Mouse (Mus musculus): ENCODE data around the gene Ceacam3.
"Not testable (repeated sequence)": the region's sequence is repeated elsewhere in the genome, so short reads cannot be mapped to it uniquely, and the experiment has no call there.

- TF ChIP-seq CTCF (conservative IDR thresholded peaks at IDR 0.05 in 1 of 2, IDR thresholded peaks at IDR 0.05 in 1 of 2; ENCODE audit: low read depth in 2 of 2, low read length in 2 of 2); ELF1 (IDR thresholded peaks at IDR 0.05; ENCODE audit: low read depth, low read length); MAX (IDR thresholded peaks at IDR 0.05; ENCODE audit: low read length); PAX5 (IDR thresholded peaks at IDR 0.05; ENCODE audit: low read length): not testable (repeated sequence)
Measured at GRCm38 (mm10) chr7:17101631-17102030, 48.5 kb upstream of the Ceacam3 start.

Data from CH12.LX (cell line).